Mouse (Mus musculus) ES-Bruce4 (cell line): ENCODE measurements at regions not wholly inside any gene's neighbourhood (a gene's known extent, or its start where the extent isn't known, plus 50 kb on each side); places are given as distances from the start of the nearest gene placed in this dataset.

ENCODE experiments used
- H3K27ac ChIP-seq: 2 replicates; pipeline ENCODE4 v1.5.1; 2012; ENCODE audit warnings: low read length, inconsistent platforms; ENCODE audit not compliant: insufficient read depth
- H3K27me3 ChIP-seq: 2 replicates; pipeline ENCODE4 v1.6.1; 2012; ENCODE audit warnings: mild to moderate bottlenecking, low read length, inconsistent platforms; ENCODE audit not compliant: control insufficient read depth, poor library complexity, insufficient read depth, severe bottlenecking
- H3K36me3 ChIP-seq: 2 replicates; pipeline ENCODE4 v1.6.1; 2012; ENCODE audit warnings: inconsistent platforms, mild to moderate bottlenecking, low read length, moderate library complexity; ENCODE audit not compliant: control insufficient read depth, poor library complexity, insufficient read depth, severe bottlenecking
- H3K4me1 ChIP-seq: one replicate; pipeline ENCODE4 v1.8.1; 2011; ENCODE audit warnings: low read length; ENCODE audit not compliant: control insufficient read depth, insufficient read depth
- H3K4me3 ChIP-seq: 2 replicates; pipeline ENCODE4 v1.5.1; 2011; ENCODE audit warnings: low read depth, mild to moderate bottlenecking, low read length
- H3K9ac ChIP-seq: 2 replicates; pipeline ENCODE4 v1.6.1; 2012; ENCODE audit warnings: low read depth, mild to moderate bottlenecking, inconsistent platforms; ENCODE audit not compliant: poor library complexity, severe bottlenecking
- H3K9me3 ChIP-seq: replicated peaks from 2 replicates; pipeline ENCODE4 v1.6.1; 2012; ENCODE audit warnings: mild to moderate bottlenecking, low read length, inconsistent platforms; ENCODE audit not compliant: control insufficient read depth, poor library complexity, insufficient read depth, severe bottlenecking
- CTCF ChIP-seq: IDR thresholded peaks from one replicate; pipeline ENCODE4 v1.8.1; 2011; ENCODE audit warnings: low read depth, low read length
- EP300 ChIP-seq: IDR thresholded peaks from 2 replicates; pipeline ENCODE4 v1.6.1; 2011; ENCODE audit warnings: low read depth, low read length; ENCODE audit not compliant: insufficient read depth
- POLR2A ChIP-seq: IDR thresholded peaks from one replicate; pipeline ENCODE4 v1.8.1; 2011; ENCODE audit warnings: low read length; ENCODE audit not compliant: insufficient read depth

DNA sequence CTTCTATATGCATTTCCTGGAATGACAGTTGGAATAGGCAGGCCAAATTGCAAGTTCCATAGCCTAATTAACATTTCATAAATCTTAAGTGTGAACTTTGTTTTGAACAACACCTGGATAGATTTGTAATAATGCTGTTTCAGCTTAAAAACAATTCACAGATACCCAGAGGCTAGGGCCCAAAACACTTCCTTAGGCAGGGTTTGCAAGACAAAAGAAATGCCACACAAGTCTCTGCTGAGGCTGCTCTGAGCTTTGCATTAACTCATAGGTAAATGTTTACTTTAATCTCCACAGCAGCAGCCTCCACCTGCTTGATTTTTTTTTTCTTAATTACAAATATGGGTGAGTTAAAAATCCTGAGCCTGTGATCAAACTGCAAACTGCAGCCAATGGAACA is 118.4 kb downstream of the Gnat3 start:
- no peak overlapping the region for H3K9ac ChIP-seq
- H3K36me3 ChIP-seq, result no peaks in the 10 kb centered on the region
- H3K4me1 ChIP-seq, result peaks cover 4% of the 10 kb centered on the region
- peaks cover 32% of the 10 kb centered on the region for H3K9me3 ChIP-seq
- no peak overlapping the region for H3K4me3 ChIP-seq
- TF ChIP-seq POLR2A (no peak), CTCF (no peak), EP300 (no peak)
- H3K27ac ChIP-seq, result no peak overlapping the region; the same call in 1 of the 2 replicates
- H3K27me3 ChIP-seq, result no peaks in the 10 kb centered on the region

DNA sequence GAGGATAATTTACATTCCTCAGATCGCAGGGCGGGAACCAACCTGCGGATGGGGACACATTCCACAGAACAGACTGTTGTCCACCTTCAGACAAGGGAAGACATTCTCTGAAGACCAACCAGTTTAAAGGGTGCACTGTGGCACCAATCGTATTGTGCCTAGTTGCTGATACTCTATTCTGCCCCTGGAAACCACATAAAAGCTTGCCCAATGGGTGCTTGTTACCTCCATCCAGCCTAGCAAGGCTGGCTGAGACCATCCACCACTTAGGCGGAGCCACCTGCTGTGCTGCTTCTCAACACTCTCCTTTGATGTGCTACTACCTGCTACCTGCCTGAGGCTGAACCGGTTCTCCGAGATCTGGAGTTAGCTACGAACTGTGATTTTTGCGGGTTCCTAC is 119.9 kb downstream of the Gnat3 start:
- no peak overlapping the region for H3K4me3 ChIP-seq
- H3K36me3 ChIP-seq, result no peaks in the 10 kb centered on the region
- peak overlapping the region; percentile 56 for H3K27ac ChIP-seq
- peaks cover 4% of the 10 kb centered on the region for H3K4me1 ChIP-seq
- TF ChIP-seq EP300 (0 out of 2 replicates have a peak, but pooled peaks have one; percentile 52), POLR2A (no peak)
- H3K27me3 ChIP-seq, result no peaks in the 10 kb centered on the region
- peaks cover 32% of the 10 kb centered on the region for H3K9me3 ChIP-seq
- no peak overlapping the region for H3K9ac ChIP-seq

DNA sequence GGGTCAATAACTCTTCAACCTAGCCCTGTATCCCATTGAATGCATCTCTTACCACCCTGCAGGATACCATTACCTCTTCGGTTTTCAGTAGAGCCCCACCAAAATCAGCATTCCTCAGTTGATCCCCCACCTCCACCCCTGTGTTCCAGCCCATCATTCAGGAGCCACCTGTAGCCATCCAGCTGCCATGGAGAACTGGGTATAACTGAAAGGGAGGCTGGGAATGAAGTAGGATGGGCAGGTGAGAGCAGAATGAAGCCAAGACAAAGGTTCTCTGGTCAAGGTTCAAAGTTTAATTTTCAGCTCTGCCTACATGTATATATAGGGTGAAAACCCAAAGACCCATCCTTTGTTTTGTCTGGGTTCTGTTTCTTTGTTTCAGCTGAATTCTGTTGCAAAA is 121.4 kb downstream of the Gnat3 start:
- H3K4me1 ChIP-seq, result peaks cover 4% of the 10 kb centered on the region
- peak overlapping the region; percentile 92 for H3K27ac ChIP-seq
- no peaks in the 10 kb centered on the region for H3K27me3 ChIP-seq
- H3K9ac ChIP-seq, result no peak overlapping the region
- H3K9me3 ChIP-seq, result peaks cover 17% of the 10 kb centered on the region
- H3K4me3 ChIP-seq, result no peak overlapping the region
- TF ChIP-seq EP300, result peak; percentile 61; the same call in 1 of the 2 replicates
- TF ChIP-seq POLR2A, result no peak
- no peaks in the 10 kb centered on the region for H3K36me3 ChIP-seq

DNA sequence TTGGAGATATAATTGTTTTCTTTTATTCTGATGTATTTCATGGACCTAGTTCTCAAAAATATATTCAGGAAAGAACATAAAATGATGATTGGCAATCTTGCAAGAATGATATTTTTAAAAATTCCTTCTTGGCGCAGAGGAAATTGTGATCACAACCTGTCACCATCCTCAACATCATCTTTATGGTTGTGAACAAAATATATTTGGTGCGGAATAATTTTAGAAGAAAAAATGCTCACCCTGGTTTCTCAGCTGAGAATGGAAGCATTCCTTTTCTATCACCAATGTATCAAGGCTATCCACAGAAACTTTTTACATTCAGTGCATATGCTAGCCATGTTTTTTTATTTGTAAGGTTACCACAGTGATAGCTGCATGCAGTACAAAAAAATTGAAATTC is 123.1 kb downstream of the Gnat3 start:
- TF ChIP-seq POLR2A (no peak), EP300 (no peak), CTCF (no peak)
- no peaks in the 10 kb centered on the region for H3K36me3 ChIP-seq
- peaks cover 8% of the 10 kb centered on the region for H3K9me3 ChIP-seq
- peaks cover 5% of the 10 kb centered on the region for H3K4me1 ChIP-seq
- H3K4me3 ChIP-seq, result no peak overlapping the region
- H3K27ac ChIP-seq, result no peak overlapping the region
- H3K9ac ChIP-seq, result no peak overlapping the region
- H3K27me3 ChIP-seq, result no peaks in the 10 kb centered on the region

DNA sequence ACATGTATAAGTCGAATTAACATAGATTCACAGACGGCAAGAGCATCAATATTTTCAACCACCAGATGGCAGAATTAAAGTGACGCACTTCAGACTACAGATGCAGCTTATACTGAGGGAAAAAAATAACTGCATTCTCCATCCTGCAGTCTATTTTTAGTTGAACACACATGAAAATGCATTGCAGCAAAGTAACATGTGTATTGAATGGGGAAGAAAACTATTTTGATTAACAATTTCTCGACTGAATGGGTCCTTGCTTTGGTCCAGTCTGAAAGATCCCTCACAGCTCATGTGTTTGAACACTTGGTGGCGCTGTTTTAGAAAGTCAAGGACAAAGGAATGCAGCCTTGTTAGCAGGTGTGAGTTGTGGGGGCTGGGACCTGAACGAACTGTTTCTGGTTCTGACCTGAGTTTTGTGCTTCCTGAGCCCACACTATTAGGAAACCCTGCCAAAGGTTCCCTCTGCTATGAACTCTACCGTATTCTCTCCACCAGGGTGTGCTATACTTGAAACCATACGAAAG is 125.6 kb downstream of the Gnat3 start:
- Histone ChIP-seq H3K9me3 (no peaks in the 10 kb centered on the region), H3K9ac (no peak overlapping the region), H3K27me3 (no peaks in the 10 kb centered on the region), H3K36me3 (no peaks in the 10 kb centered on the region), H3K27ac (peak overlapping the region; percentile 77), H3K4me3 (no peak overlapping the region), H3K4me1 (peaks cover 5% of the 10 kb centered on the region)
- no peak for TF ChIP-seq POLR2A
- TF ChIP-seq EP300, result 0 out of 2 replicates have a peak, but pooled peaks have one; percentile 16
- TF ChIP-seq CTCF, result peak; percentile 38

DNA sequence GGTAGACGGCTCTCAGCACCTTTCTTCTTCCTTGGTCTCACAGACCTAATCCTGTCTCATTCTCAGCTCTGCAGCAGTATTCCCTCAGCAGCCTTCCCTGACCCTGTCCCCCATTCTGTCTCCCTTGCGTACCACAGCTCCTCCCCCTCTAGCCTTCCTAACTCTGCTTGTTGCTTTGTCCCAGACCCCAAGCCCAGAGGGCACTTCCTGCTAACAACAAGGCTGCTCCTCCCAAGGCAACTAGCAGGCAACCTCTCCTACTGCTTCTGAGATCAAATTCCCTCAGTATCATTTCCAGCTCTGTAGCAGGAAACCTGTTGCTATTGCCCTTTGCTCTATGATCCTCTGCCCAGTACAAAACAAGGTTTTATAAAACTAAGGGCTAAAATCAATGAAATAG is 127.6 kb downstream of the Gnat3 start:
- no peak overlapping the region for H3K4me3 ChIP-seq
- peak overlapping the region; percentile 93 for H3K27ac ChIP-seq
- peaks cover 1% of the 10 kb centered on the region for H3K4me1 ChIP-seq
- H3K36me3 ChIP-seq, result no peaks in the 10 kb centered on the region
- no peaks in the 10 kb centered on the region for H3K27me3 ChIP-seq
- TF ChIP-seq POLR2A (no peak), CTCF (no peak), EP300 (peak; percentile 76)
- H3K9ac ChIP-seq, result peak overlapping the region; percentile 39; the same call in 1 of the 2 replicates
- no peaks in the 10 kb centered on the region; the same call in 1 of the 2 replicates for H3K9me3 ChIP-seq
